Mouse (Mus musculus): Measurements from ENCODE around the gene Srsf3. TPM values are rescaled to one million over a fixed set of nuclear protein-coding genes. Genes with fewer than 3 reads are reported as not detected.
"Not testable (repeated sequence)": the region's sequence is repeated elsewhere in the genome, so short reads cannot be mapped to it uniquely, and the experiment has no call there.

Gene Srsf3
- polyA plus RNA-seq, 1 experiment from 2014 or later: 605 TPM

DNA sequence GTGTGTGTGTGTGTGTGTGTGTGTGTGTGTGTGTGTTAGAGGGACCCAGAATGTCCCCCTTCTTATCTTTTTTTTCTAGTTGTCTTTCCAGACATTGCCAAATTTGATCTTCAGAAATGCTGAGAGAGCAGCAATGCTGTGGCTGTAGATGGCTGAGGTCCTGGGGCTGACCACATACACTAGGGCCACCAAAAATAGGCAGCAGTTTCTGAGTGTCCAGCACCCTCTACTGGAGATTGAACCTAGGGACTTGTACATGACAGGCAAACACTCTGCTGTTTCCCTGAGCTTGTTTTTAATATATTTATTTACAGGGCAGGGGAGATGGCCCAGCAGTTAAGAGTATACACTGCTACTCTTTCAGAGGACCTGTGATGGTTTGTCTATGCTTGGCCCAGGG, 12.0 kb upstream of the Srsf3 start:
- peaks cover 20% of the 10 kb centered on the region for H3K4me1 ChIP-seq
- no peak overlapping the region for H3K4me3 ChIP-seq (replicated peaks)
- no peaks in the 10 kb centered on the region for H3K27me3 ChIP-seq
- H3K36me3 ChIP-seq: no peaks in the 10 kb centered on the region
- no peak overlapping the region for H3K4me2 ChIP-seq
- ATAC-seq (replicated peaks; ENCODE audit: low FRiP score): no peak
- no peak overlapping the region for H3K27ac ChIP-seq
- no peak overlapping the region for H3K9ac ChIP-seq
- H3K9me3 ChIP-seq (replicated peaks): no peaks in the 10 kb centered on the region

DNA sequence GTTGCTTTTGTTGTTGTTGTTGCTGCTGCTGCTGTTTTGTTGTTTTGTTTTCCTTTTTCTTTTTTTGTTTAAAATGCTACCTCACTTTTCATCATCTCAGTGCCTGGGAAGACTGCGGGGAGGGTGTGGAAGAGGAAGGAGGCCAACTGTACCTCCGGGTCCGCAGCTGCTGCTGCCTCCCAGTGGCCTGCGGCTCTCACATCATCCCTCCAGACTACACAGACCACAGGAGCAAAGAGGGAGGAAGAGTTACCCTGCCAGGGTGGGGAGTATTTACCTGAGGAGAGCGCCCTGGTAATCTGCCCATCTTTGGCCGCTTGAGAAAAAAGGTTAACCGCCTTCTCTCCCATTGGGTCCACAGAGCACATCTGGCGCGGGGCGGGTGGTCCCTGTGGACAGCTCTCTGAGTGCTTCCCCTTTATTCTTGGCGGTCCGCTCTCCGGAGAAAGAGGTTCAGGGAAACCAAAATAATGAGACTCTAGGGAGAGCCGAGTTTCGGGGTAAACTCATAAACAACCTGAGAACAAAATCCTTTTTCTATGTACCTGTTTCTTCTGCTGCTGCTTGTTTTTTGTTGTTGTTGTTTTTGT, 10.1 kb upstream of the Srsf3 start:
- Histone ChIP-seq H3K36me3 (no peaks in the 10 kb centered on the region), H3K4me1 (peaks cover 30% of the 10 kb centered on the region), H3K4me3 (replicated peaks) (no peak overlapping the region; the same call in 1 of the 2 replicates), H3K4me2 (peak overlapping the region; percentile 46), H3K9me3 (replicated peaks) (no peaks in the 10 kb centered on the region), H3K9ac (no peak overlapping the region), H3K27me3 (no peaks in the 10 kb centered on the region), H3K27ac (no peak overlapping the region)
- no peak for ATAC-seq (replicated peaks; ENCODE audit: low FRiP score)
- 26% methylated on average over 15 of the region's 15 CpGs for WGBS

GRCm38 (mm10) chr17:29023346-29023745, 9.1 kb upstream of the Srsf3 start:
- Histone ChIP-seq H3K4me2 (no peak overlapping the region), H3K36me3 (no peaks in the 10 kb centered on the region), H3K9me3 (replicated peaks) (no peaks in the 10 kb centered on the region), H3K27me3 (no peaks in the 10 kb centered on the region), H3K4me3 (replicated peaks) (no peak overlapping the region), H3K27ac (no peak overlapping the region), H3K4me1 (peaks cover 32% of the 10 kb centered on the region), H3K9ac (no peak overlapping the region)
- WGBS: 84% methylated on average over 6 of the region's 6 CpGs
- no peak for ATAC-seq (replicated peaks; ENCODE audit: low FRiP score)

DNA sequence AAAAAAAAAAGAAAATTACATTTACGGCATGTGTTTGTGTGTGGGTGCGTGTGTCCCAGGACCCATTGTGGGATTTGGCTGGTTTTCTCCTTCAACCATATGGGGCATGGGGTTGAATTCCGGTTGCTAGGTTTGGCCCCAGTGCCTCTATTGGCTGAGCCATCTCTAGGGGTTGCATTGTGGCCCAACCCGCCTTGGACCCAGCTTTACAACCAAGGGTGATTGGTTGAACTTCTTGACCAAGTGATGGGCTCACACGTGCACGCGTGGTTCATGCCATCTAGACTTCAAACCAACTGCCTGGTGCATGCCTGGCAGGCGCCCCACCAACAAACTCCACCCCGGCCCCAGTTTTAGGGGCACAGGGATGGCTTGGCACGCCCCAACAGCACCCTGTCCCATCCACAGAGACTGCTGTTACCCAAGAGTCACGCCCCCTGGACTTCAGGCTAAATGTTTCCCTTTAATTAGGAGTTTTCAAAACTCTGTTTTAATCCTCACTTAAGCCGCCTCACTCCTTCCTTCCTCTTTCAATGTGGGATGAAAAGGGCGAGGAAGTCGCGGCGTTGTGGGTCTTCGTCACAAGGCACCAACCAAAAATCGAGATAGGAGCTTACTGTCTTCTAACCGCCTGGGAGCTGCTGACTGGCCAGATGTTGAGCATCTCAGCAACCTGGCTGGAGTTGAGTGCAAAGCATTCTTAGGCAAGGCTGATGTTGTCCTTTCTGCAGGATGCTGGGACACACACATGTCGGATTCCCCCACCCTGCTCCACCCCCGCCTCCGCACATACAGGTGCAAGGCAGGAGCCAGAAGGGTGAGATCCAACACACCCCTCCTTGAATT, 8.2 kb upstream of the Srsf3 start:
- 61% methylated on average over 22 of the region's 22 CpGs for WGBS
- H3K36me3 ChIP-seq: no peaks in the 10 kb centered on the region
- peak overlapping the region; percentile 34 for H3K4me2 ChIP-seq
- no peak for ATAC-seq (replicated peaks; ENCODE audit: low FRiP score)
- no peaks in the 10 kb centered on the region for H3K9me3 ChIP-seq (replicated peaks)
- peaks cover 31% of the 10 kb centered on the region for H3K4me1 ChIP-seq
- H3K27me3 ChIP-seq: no peaks in the 10 kb centered on the region
- no peak overlapping the region for H3K9ac ChIP-seq
- H3K4me3 ChIP-seq (replicated peaks): no peak overlapping the region; the same call in 1 of the 2 replicates
- H3K27ac ChIP-seq: peak overlapping the region; percentile 82

DNA sequence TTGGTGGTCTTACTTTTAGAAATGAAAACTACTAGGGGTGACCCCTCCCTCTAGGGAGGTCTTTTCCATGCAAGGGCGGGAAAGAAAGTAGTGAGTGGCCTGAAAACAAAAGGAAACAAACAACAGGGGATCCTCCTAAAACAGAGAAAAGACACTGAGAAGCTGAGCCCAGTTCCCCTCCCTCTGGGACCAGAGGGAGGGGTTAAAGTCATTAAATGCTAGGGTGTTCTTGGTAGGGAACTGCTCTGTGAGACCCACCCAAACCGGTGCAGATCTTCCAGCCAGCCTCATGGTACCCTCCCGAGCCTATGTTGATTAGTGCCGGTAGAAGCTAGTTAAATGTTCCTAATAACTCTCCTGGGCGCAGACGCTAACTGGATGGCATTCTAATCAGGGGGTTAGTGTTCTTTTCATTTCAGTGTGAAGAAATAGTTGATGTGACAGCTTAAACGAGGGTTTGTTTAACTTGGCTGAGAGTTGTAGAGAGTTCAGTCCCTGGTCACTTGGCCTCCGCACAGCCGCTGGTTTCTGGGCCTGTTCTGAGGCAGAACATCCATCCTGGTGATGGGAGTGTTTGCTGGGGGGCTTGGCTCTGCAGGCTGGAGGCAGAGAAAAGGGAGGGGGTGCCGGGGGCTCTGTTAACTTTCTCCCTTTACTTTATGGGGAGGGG, 7.4 kb upstream of the Srsf3 start:
- H3K4me2 ChIP-seq: peak overlapping the region; percentile 34

DNA sequence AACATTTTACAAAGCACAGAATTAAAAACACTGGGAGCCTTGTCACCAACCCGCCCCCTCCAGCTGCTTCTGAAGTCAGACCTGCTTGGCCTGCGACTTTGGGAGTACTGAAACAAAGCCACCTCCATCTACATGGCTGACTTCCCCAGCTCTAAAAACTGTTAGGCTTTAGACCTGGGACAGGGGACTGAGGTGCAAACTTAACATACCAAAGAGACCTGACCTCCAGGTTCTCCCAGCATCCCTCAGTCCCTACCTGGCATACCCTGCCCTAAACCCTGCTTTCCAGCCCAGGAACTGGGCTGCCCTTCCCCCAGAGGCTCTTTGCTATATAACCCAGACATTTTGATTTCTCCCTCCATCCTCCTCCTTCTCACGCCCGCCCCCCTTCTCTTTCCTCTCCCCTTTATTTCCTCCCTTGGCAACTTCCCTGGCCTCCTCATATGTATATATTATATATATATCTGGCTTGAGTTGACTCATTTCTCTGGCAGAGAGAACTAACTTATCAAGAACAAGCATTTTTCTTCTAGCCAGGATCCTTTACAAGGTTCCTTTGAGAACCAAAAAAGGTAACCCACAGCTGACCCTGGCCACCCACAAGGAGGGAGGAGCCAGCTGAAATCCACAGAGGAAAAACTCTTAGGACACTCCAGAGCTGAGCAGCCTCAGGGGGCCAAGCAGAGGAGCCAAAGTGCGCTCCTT, 5.6 kb upstream of the Srsf3 start:
- Histone ChIP-seq H3K36me3 (no peaks in the 10 kb centered on the region), H3K27ac (peak overlapping the region; percentile 82), H3K4me1 (peaks cover 37% of the 10 kb centered on the region), H3K4me3 (replicated peaks) (no peak overlapping the region), H3K9ac (no peak overlapping the region), H3K27me3 (no peaks in the 10 kb centered on the region), H3K9me3 (replicated peaks) (no peaks in the 10 kb centered on the region), H3K4me2 (no peak overlapping the region)
- WGBS: 38% methylated on average over 5 of the region's 5 CpGs
- no peak for ATAC-seq (replicated peaks; ENCODE audit: low FRiP score)

More for the DNA sequence above, 7.4 kb upstream of the Srsf3 start:
- H3K9me3 ChIP-seq (replicated peaks): no peaks in the 10 kb centered on the region
- no peaks in the 10 kb centered on the region for H3K27me3 ChIP-seq
- H3K36me3 ChIP-seq: no peaks in the 10 kb centered on the region
- H3K9ac ChIP-seq: no peak overlapping the region
- 29% methylated on average over 10 of the region's 10 CpGs for WGBS
- no peak overlapping the region; the same call in 1 of the 2 replicates for H3K4me3 ChIP-seq (replicated peaks)
- ATAC-seq (replicated peaks; ENCODE audit: low FRiP score): peak; percentile 42
- peaks cover 29% of the 10 kb centered on the region for H3K4me1 ChIP-seq
- H3K27ac ChIP-seq: peak overlapping the region; percentile 82

GRCm38 (mm10) chr17:29030321-29031034, 1.9 kb upstream of the Srsf3 start:
- Histone ChIP-seq H3K9ac (no peak overlapping the region), H3K4me1 (peaks cover 25% of the 10 kb centered on the region), H3K27me3 (no peaks in the 10 kb centered on the region), H3K4me2 (no peak overlapping the region), H3K9me3 (replicated peaks) (no peaks in the 10 kb centered on the region), H3K27ac (no peak overlapping the region), H3K4me3 (replicated peaks) (no peak overlapping the region), H3K36me3 (no peaks in the 10 kb centered on the region)
- 86% methylated on average over 6 of the region's 6 CpGs for WGBS
- ATAC-seq (replicated peaks; ENCODE audit: low FRiP score): no peak

- H3K9ac ChIP-seq: peak overlapping the region; percentile 67
- H3K27ac ChIP-seq: peak overlapping the region; percentile 98
- 33% methylated on average over 7 of the region's 7 CpGs for WGBS
- not testable (repeated sequence) for H3K27me3 ChIP-seq; H3K9me3 ChIP-seq (replicated peaks); ATAC-seq (replicated peaks; ENCODE audit: low FRiP score); H3K36me3 ChIP-seq
- H3K4me1 ChIP-seq: peaks cover 30% of the 10 kb centered on the region
- H3K4me3 ChIP-seq (replicated peaks): peak overlapping the region; percentile 62
- peak overlapping the region; percentile 65 for H3K4me2 ChIP-seq
These were observed 1.2 kb upstream of the Srsf3 start for GRCm38 (mm10) chr17:29031085-29031711.

DNA sequence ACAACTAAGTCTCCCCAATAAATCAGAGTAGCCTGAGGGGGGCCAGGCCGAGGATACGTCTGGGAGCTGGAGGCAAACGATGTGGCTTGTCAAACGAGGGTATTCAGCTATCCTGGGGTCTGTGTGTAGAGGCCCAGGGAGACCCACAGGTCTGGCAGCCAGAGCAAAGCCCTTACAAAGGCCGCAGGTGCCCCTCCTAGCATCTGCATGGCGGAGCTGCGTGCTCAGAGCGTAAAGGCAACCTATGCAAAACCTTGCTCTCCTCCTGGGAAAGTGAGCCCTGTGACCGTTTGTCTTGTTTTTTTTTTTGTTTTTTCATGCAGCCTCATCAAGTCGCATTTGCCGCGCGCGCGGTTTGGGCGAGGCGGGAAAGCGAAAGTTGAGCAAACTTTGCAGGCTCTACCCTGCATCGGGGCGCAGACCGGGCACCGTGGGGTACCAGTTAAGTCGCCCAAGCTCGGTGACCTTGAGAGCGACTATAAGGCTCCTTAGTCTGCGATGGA, 606 bp upstream of the Srsf3 start:
- WGBS: under 1% methylated on average over 26 of the region's 26 CpGs
- H3K9me3 ChIP-seq (replicated peaks): no peaks in the 10 kb centered on the region
- H3K4me3 ChIP-seq (replicated peaks): peak overlapping the region; percentile 62
- H3K27me3 ChIP-seq: no peaks in the 10 kb centered on the region
- peak overlapping the region; percentile 98 for H3K27ac ChIP-seq
- peaks cover 32% of the 10 kb centered on the region for H3K4me1 ChIP-seq
- ATAC-seq (replicated peaks; ENCODE audit: low FRiP score): no peak
- H3K9ac ChIP-seq: peak overlapping the region; percentile 67
- H3K36me3 ChIP-seq: peaks cover 11% of the 10 kb centered on the region
- H3K4me2 ChIP-seq: peak overlapping the region; percentile 65

- 0% methylated on average over 6 of the region's 6 CpGs for WGBS
- no peak for ATAC-seq (replicated peaks; ENCODE audit: low FRiP score)
- H3K36me3 ChIP-seq: peaks cover 29% of the 10 kb centered on the region
- peak overlapping the region; percentile 75 for H3K9ac ChIP-seq
- peak overlapping the region; percentile 62 for H3K4me3 ChIP-seq (replicated peaks)
- H3K27me3 ChIP-seq: no peaks in the 10 kb centered on the region
- H3K9me3 ChIP-seq (replicated peaks): no peaks in the 10 kb centered on the region
- peaks cover 39% of the 10 kb centered on the region for H3K4me1 ChIP-seq
- H3K4me2 ChIP-seq: peak overlapping the region; percentile 82
- peak overlapping the region; percentile 98 for H3K27ac ChIP-seq
These were observed 1.2 kb downstream of the Srsf3 start for GRCm38 (mm10) chr17:29033569-29034061.

- no peaks in the 10 kb centered on the region for H3K9me3 ChIP-seq (replicated peaks)
- H3K27ac ChIP-seq: peak overlapping the region; percentile 98; the same call in 1 of the 2 replicates
- H3K4me1 ChIP-seq: peaks cover 40% of the 10 kb centered on the region
- no peaks in the 10 kb centered on the region for H3K27me3 ChIP-seq
- no peak for ATAC-seq (replicated peaks; ENCODE audit: low FRiP score)
- H3K36me3 ChIP-seq: peaks cover 35% of the 10 kb centered on the region
- peak overlapping the region; percentile 62 for H3K4me3 ChIP-seq (replicated peaks)
- H3K9ac ChIP-seq: peak overlapping the region; percentile 75
- peak overlapping the region; percentile 82 for H3K4me2 ChIP-seq
These were observed 1.8 kb downstream of the Srsf3 start for GRCm38 (mm10) chr17:29034264-29034663.
